In the genomic region with DNA sequence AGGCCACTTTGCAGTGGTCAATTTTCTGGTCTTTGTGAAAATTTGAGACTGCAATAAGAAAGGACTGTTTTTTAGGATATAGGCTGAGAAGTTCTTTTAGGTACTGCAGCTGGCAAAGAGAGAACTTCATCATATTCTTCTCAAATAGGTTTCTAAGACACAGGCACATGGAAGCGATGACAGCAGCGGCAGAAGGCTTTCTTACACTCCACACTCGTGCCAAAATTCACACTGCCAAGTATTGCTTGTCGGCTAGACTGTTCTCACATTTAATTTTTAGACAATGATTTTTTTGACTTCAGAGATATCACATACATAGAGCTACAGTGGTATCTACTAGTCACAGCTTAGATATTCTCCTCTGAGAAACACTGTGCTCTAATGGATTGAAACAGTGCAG, we compare ENCODE assay signal across 14 mouse cellular contexts.
DNase-seq lines count a peak whose midpoint lies in the region; TF ChIP-seq lines count a peak whose summit lies in the region.
"Had no signal": no experiment of that assay in that cellular context is flagged by ENCODE, and none has a peak within 500 bp of the region (broad histone marks: within the 10 kb centered on the region; RNA-seq: fewer than 3 reads in every experiment).

No protein-coding gene starts in this region.

- peak; percentile 7 to 16 for DNase-seq in cerebellum, postnatal 10 days
- no peak for DNase-seq in cerebellum, adult 18-20 months
- DNase-seq in brain, embryonic 18.5 days (ENCODE audit: low read depth, low spot score), result peak; percentile 34
- peak; percentile 25 to 49 for DNase-seq in layer of hippocampus, adult 2 months (ENCODE audit: low spot score in 2 of 2)
- peak; percentile 38 to 52 for DNase-seq in left cerebral cortex, postnatal 36 days (ENCODE audit: low spot score in 2 of 2)
- DNase-seq in thymus, postnatal 36 days, result no peak
- DNase-seq in embryo, embryonic 9.5 days (ENCODE audit: extremely low spot score), result no peak
- DNase-seq in gastrocnemius, adult 8-10 months (ENCODE audit: low spot score in 2 of 2), result no peak
- DNase-seq: cerebellum, postnatal 25 days; heart, adult 18-20 months; spleen, adult 18-20 months had no signal

- H3K27ac ChIP-seq in layer of hippocampus, adult 2 months, result no peak overlapping the region
- H3K27ac ChIP-seq: embryonic facial prominence, embryonic 13.5 days; kidney, embryonic 15.5 days; stomach, postnatal 0 days had no signal

- intact Hi-C loops in left cerebral cortex, postnatal 36 days (cut with DNase I), result no loop called here

- TF ChIP-seq CTCF in layer of hippocampus, adult 2 months (conservative IDR thresholded peaks at IDR 0.05), result no peak

- no peak overlapping the region for H3K4me3 ChIP-seq in layer of hippocampus, adult 2 months
- H3K4me3 ChIP-seq: embryonic facial prominence, embryonic 13.5 days; kidney, embryonic 15.5 days had no signal

Comparison
In these comparisons a context has a peak if more than half of its experiments do, and no peak if none do; other contexts are left out.
1. DNase-seq: peak in cerebellum, postnatal 10 days (2 of 2), brain, embryonic 18.5 days (single experiment), layer of hippocampus, adult 2 months (2 of 2) and left cerebral cortex, postnatal 36 days (2 of 2); none in cerebellum, adult 18-20 months (0 of 2), thymus, postnatal 36 days (0 of 2), embryo, embryonic 9.5 days (single experiment) and gastrocnemius, adult 8-10 months (0 of 2).